10 mouse cellular contexts compared by ENCODE assay signal in genomic region chr8:87774966-87775365, GRCm38 (mm10).
"Had no signal": no experiment of that assay in that cellular context is flagged by ENCODE, and none has a peak within 500 bp of the region (broad histone marks: within the 10 kb centered on the region; RNA-seq: fewer than 3 reads in every experiment).

No protein-coding gene starts in this region.

- DNase-seq: kidney, postnatal 25 days; layer of hippocampus, adult 9-11 months; liver, postnatal 0 days; lung, embryonic 14.5 days; right cerebral cortex, adult 18-20 months; right cerebral cortex, postnatal 14 days; right cerebral cortex, postnatal 4 days; thymus, adult 2 months; thymus, postnatal 14 days; thymus, postnatal 4 days had no signal
